Mouse (Mus musculus): ENCODE data around the gene Camk2n1.

- TF ChIP-seq CTCF (IDR thresholded peaks at IDR 0.05 in 2 of 3, conservative IDR thresholded peaks at IDR 0.05 in 1 of 3; ENCODE audit: control insufficient read depth in 1 of 3, insufficient read depth in 1 of 3, low read depth in 2 of 3, low read length in 3 of 3, poor library complexity in 1 of 3, severe bottlenecking in 1 of 3) (no peak), TAL1 (IDR thresholded peaks at IDR 0.05; ENCODE audit: low read length) (no peak), MAX (IDR thresholded peaks at IDR 0.05; ENCODE audit: low read length) (no peak)
Observed at GRCm38 (mm10) chr4:138455956-138456341, 1.8 kb downstream of the Camk2n1 start.
